In the genomic region with DNA sequence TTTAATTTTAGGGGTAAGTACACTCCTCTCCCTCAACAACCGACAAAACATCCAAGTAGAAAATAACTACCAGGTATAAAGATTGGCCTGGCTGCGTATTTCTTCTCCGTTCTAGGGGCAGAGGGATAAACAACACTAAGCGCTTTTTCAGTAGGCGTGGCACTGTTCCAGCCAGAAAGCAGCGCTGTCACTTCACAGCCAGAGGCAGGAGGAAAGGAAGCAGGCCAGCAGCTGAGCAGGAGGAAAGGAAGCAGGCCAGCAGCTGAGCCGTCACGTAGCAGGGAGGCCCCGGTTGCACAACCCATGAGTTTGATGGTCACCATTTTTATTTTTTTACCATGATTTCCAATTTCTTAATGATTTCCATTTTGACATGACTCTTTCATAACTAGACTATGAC, we compare ENCODE assay signal across 8 mouse cellular contexts. TPM values are rescaled to one million over a fixed set of nuclear protein-coding genes. Genes with fewer than 3 reads are reported as not detected.
DNase-seq lines count a peak whose midpoint lies in the region; ATAC-seq and TF ChIP-seq lines count a peak whose summit lies in the region.

No protein-coding gene starts in this region.

- H3K4me2 ChIP-seq in heart, postnatal 0 days (ENCODE audit: low read depth, low read length): peak overlapping the region; percentile 61

- TF ChIP-seq POLR2A in lung, adult 2 months (IDR thresholded peaks at IDR 0.05; ENCODE audit: borderline replicate concordance, extremely low read depth, low read depth, low read length): no peak

- DNase-seq in CD4-positive helper T cell, adult 2 months (ENCODE audit: low read depth, low spot score): peak; percentile 60
- peak; percentile 77 to 83 for DNase-seq in adrenal gland, postnatal 36 days
- peak; percentile 71 for DNase-seq in fibroblast of lung, adult 2 months (ENCODE audit: low read depth)
- peak; percentile 95 for DNase-seq in heart, postnatal 0 days (ENCODE audit: low spot score)
- peak; percentile 82 to 86 for DNase-seq in kidney, postnatal 36 days
- DNase-seq in lung, adult 2 months: peak; percentile 49
- peak; percentile 39 for DNase-seq in ovary, adult 18-20 months (ENCODE audit: low spot score)
- peak; percentile 5 to 25 for DNase-seq in thymus, postnatal 10 days (ENCODE audit: low spot score in 2 of 2)

- peak overlapping the region; percentile 97 for H3K27ac ChIP-seq in heart, postnatal 0 days (ENCODE audit: low read depth)

- H3K27me3 ChIP-seq in heart, postnatal 0 days (ENCODE audit: control insufficient read depth, insufficient read depth, low read length): no peaks in the 10 kb centered on the region

- WGBS in heart, postnatal 0 days: 3% methylated on average over 9 of the region's 9 CpGs
- 4% methylated on average over 9 of the region's 9 CpGs for WGBS in lung, adult 2 months

- peaks cover 28% of the 10 kb centered on the region for H3K36me3 ChIP-seq in heart, postnatal 0 days (replicated peaks; ENCODE audit: control insufficient read depth, insufficient read depth, low read length)

- no peak; the same call in 1 of the 2 replicates for TF ChIP-seq EP300 in heart, postnatal 0 days (IDR thresholded peaks at IDR 0.05; ENCODE audit: low read depth)

- no peak for TF ChIP-seq CTCF in heart, postnatal 0 days (IDR thresholded peaks at IDR 0.05; ENCODE audit: low read depth)
- TF ChIP-seq CTCF in lung, adult 2 months (IDR thresholded peaks at IDR 0.05; ENCODE audit: insufficient read depth, low read length): no peak

- H3K9me3 ChIP-seq in heart, postnatal 0 days (replicated peaks; ENCODE audit: control insufficient read depth, low read length): no peaks in the 10 kb centered on the region

- peaks cover 46% of the 10 kb centered on the region for H3K4me1 ChIP-seq in heart, postnatal 0 days (ENCODE audit: control insufficient read depth, insufficient read depth)
- peaks cover 17% of the 10 kb centered on the region for H3K4me1 ChIP-seq in lung, adult 2 months (ENCODE audit: control insufficient read depth, insufficient read depth, low read length)

- H3K4me3 ChIP-seq in heart, postnatal 0 days (ENCODE audit: low read depth, low read length): peak overlapping the region; percentile 94; the same call in 1 of the 2 replicates
- no peak overlapping the region for H3K4me3 ChIP-seq in lung, adult 2 months (replicated peaks; ENCODE audit: extremely low read depth, low read depth, low read length)

- peak overlapping the region; percentile 98 for H3K9ac ChIP-seq in heart, postnatal 0 days (replicated peaks; ENCODE audit: low read depth, low read length)

- ATAC-seq in heart, postnatal 0 days (ENCODE audit: insufficient read depth, low read depth): peak; percentile 19; the same call in 1 of the 2 replicates

RNA-seq across cellular contexts. Expression of a gene that starts 1.6 kb away (rescaled TPM):
- total RNA-seq in adrenal gland, postnatal 36 days (2021): 100 to 1,000 TPM in 1 of 2 experiments, 10 to 100 TPM in 1; 97.6 to 107 TPM
- total RNA-seq in heart, postnatal 0 days (2014; rRNA removed; ENCODE audit: low replicate concordance): 187 and 193 TPM in 2 replicates
- polyA plus RNA-seq in heart, postnatal 0 days (2015; fragmentation: Nextera tagmentation; extraction: Ambion mirVana): 259 and 270 TPM in 2 replicates
- 59.0 and 82.1 TPM in 2 replicates for polyA plus RNA-seq in lung, adult 2 months (2012; rRNA removed)

RNA-seq across cellular contexts. Expression of a gene that starts 10.8 kb away (rescaled TPM):
- total RNA-seq in adrenal gland, postnatal 36 days (2021): not detected
- not detected in 2 replicates for total RNA-seq in heart, postnatal 0 days (2014; rRNA removed; ENCODE audit: low replicate concordance)
- polyA plus RNA-seq in heart, postnatal 0 days (2015; fragmentation: Nextera tagmentation; extraction: Ambion mirVana): not detected in 2 replicates
- not detected in 2 replicates for polyA plus RNA-seq in lung, adult 2 months (2012; rRNA removed)

RNA-seq across cellular contexts. Expression of a gene that starts 24.7 kb away (rescaled TPM):
- total RNA-seq in adrenal gland, postnatal 36 days (2021): under 1 TPM; 0.23 to 0.36 TPM
- total RNA-seq in heart, postnatal 0 days (2014; rRNA removed; ENCODE audit: low replicate concordance): not detected in 2 replicates
- 0.18 TPM in 1 of 2 replicates, not detected in the other for polyA plus RNA-seq in heart, postnatal 0 days (2015; fragmentation: Nextera tagmentation; extraction: Ambion mirVana)
- polyA plus RNA-seq in lung, adult 2 months (2012; rRNA removed): 0.04 TPM in 1 of 2 replicates, not detected in the other

RNA-seq across cellular contexts. Expression of a gene that starts 39.7 kb away (rescaled TPM):
- total RNA-seq in adrenal gland, postnatal 36 days (2021): not detected
- total RNA-seq in heart, postnatal 0 days (2014; rRNA removed; ENCODE audit: low replicate concordance): not detected in 2 replicates
- not detected in 2 replicates for polyA plus RNA-seq in heart, postnatal 0 days (2015; fragmentation: Nextera tagmentation; extraction: Ambion mirVana)
- not detected in 2 replicates for polyA plus RNA-seq in lung, adult 2 months (2012; rRNA removed)

RNA-seq across cellular contexts. Expression of a gene that starts 51.7 kb away (rescaled TPM):
- 10 to 100 TPM; 68.6 to 71.0 TPM for total RNA-seq in adrenal gland, postnatal 36 days (2021)
- total RNA-seq in heart, postnatal 0 days (2014; rRNA removed; ENCODE audit: low replicate concordance): 19.3 and 24.3 TPM in 2 replicates
- 24.0 and 26.3 TPM in 2 replicates for polyA plus RNA-seq in heart, postnatal 0 days (2015; fragmentation: Nextera tagmentation; extraction: Ambion mirVana)
- polyA plus RNA-seq in lung, adult 2 months (2012; rRNA removed): 20.1 and 24.5 TPM in 2 replicates

Comparison
In these comparisons a context has a peak if more than half of its experiments do, and no peak if none do; other contexts are left out.
1. DNase-seq: peak in every context shown above with its lines; median percentile 95 in heart, postnatal 0 days; 84 in kidney, postnatal 36 days; 80 in adrenal gland, postnatal 36 days; 71 in fibroblast of lung, adult 2 months; 60 in CD4-positive helper T cell, adult 2 months; 49 in lung, adult 2 months; 39 in ovary, adult 18-20 months; 15 in thymus, postnatal 10 days.